Mouse (Mus musculus): ENCODE results near the gene Zcchc8.

DNA sequence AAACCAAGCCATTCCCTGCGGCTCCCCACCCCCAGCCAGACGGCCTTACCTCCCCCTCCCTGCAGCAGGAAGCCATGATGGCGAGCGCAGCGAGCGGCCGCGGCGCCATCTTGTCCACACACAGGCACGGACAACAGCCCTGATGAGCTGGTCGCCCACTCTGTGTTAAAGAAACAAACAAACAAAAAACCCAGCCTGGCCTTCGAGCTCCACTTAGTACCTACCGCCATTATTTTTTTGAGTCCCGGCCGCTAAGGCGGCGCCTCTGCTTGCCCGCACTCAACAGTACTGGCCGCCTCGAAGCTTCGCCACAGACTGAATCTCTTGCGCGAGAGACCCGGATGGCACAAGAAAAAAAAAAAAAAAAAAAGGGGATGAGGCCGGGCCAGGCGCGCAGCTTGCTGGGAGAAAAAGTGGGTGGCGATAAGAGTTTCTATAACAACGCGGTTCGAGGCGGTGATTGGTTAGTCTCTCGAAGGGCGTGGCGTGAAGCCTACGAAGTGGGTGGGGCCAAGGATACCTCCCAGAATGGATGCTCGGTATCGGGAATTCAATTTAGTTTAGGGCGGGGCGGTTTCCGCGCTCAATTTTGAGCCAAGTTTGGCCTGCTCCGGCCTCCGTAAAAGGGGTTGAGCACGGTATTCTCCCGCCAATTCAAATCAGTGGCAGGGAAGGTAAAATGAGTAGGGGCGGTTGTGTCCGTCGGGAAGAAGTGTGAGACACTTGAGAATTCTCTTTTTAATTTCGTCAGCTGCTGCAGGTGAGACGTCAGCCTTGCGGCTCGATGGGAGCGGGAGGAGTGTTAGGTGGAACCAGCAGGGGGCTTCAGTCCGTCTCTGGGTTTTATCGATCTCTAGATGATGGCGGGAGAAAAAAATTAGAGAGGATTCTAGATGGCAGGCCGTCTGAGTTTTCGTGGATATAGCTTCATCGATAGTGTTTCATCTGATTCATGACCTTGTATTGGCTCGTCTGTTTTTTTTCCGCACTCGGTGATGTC is 28.5 kb upstream of the Zcchc8 start, which contains the start of the genes Rsrc2 and Kntc1:
- TF ChIP-seq POLR2A (IDR thresholded peaks at IDR 0.05; ENCODE audit: borderline replicate concordance, extremely low read depth, insufficient read depth, insufficient read length, poor library complexity, severe bottlenecking): peak; percentile 89; the same call in 1 of the 2 replicates
- TF ChIP-seq CTCF (IDR thresholded peaks at IDR 0.05; ENCODE audit: borderline replicate concordance, extremely low read depth, insufficient read depth, insufficient read length): peak; percentile 27; the same call in 1 of the 2 replicates
